Mouse (Mus musculus): ENCODE data around the gene Ccr10.

Gene Ccr10

DNA sequence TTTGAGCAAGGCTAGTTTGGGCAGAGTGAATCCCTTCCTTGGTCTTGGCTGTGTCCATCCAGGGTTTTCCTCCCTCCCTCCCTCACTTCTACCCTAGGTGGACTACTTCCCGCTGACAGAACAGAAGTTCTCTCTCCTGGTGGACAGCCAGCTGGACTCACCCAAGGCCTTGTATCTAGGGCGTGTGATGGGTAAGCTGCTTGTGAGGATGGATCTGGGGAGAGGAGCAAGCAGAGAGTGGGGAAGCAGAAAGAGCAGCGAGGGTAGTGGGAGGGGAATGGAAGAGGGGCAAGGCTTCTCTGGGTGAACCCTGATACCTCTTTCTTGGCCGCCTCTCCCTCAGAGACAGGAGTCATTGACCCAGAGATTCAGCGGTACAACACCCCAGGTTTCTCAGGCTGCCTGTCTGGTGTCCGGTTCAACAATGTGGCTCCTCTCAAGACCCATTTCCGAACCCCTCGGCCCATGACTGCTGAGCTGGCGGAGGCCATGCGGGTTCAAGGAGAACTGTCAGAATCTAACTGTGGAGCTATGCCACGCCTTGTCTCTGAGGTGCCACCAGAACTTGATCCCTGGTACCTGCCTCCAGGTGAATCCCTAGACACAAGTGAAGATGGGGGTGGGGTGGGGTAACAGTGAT is 13.0 kb upstream of the Ccr10 start:
- DNase-seq (ENCODE audit: low read depth, low spot score), result no peak

DNA sequence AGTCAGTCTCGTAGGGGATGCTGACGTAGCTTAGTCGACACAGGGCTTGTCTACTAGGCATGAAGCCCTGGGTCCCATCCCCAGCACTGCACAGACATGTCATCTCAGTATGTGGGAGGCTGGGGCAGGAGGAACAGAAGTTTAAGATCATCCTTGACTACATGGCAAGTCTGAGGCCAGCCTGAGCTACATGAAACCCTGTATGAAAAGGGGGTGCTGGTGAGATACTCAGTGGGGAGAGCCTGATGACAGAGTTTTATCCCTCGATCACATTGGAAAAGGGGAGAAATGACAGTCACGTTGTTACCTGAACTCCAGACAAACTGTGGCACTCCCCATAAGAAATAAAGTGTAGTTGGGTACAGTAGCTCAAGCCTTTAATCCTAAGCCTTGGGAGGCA is 12.3 kb upstream of the Ccr10 start:
- no peak for DNase-seq (ENCODE audit: low read depth, low spot score)

DNA sequence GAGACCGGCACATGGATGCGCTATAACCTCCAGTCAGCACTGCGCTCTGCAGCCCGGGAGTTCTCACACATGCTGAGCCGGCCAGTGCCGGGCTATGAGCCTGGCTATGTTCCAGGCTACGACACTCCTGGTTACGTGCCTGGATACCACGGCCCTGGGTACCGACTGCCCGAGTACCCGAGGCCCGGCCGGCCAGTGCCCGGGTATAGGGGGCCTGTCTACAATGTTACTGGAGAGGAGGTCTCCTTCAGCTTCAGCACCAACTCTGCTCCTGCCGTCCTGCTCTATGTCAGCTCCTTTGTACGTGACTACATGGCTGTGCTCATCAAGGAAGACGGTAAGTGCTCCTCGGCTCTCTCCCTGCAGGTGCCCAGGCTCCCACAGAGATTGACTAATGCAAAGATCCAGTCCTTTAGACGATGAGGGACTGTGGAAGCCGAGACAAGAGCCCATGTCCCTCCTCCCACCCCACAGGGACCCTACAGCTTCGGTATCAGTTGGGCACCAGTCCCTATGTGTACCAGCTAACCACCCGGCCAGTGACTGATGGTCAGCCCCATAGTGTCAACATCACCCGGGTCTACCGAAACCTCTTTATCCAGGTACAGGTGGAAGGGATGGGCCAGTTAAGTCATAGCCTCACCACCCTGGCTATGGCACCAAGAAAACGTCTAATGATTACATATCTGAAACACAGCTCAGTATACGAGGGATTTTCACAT is 11.4 kb upstream of the Ccr10 start:
- no peak for DNase-seq (ENCODE audit: low read depth, low spot score)

DNA sequence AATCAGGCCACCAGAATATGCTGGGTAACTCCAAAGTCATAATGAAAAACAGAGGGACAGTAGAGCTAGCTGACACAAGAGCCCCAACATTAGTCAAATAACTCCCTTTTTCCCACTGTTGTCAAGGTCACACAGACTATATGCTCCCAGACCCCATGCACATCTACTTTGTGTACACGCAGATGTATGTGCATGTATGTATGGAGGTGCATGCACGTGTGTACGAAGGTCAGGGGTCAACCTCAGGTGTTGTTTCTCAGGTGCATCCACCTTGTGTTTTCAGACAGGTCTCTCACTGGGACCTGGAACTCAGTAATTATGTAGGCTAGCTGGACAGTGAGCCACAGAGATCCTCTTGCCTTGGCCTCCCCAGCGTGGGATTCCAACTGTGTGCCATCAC is 10.2 kb upstream of the Ccr10 start:
- DNase-seq (ENCODE audit: low read depth, low spot score), result no peak

DNA sequence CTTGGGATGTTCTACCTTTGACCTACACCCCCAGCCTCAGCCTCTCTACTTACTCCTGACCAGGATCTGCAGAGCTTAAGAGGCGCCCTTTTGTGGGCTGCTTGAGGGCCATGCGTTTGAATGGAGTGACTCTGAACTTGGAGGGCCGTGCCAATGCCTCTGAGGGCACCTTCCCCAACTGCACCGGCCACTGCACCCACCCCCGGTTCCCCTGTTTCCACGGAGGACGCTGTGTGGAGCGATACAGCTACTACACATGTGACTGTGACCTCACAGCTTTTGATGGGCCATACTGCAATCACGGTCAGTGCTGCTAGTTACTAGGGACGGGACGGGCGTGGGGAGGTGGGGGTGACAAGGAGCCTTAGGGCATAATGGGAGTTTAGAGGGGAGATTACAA is 9.7 kb upstream of the Ccr10 start:
- no peak for DNase-seq (ENCODE audit: low read depth, low spot score)

DNA sequence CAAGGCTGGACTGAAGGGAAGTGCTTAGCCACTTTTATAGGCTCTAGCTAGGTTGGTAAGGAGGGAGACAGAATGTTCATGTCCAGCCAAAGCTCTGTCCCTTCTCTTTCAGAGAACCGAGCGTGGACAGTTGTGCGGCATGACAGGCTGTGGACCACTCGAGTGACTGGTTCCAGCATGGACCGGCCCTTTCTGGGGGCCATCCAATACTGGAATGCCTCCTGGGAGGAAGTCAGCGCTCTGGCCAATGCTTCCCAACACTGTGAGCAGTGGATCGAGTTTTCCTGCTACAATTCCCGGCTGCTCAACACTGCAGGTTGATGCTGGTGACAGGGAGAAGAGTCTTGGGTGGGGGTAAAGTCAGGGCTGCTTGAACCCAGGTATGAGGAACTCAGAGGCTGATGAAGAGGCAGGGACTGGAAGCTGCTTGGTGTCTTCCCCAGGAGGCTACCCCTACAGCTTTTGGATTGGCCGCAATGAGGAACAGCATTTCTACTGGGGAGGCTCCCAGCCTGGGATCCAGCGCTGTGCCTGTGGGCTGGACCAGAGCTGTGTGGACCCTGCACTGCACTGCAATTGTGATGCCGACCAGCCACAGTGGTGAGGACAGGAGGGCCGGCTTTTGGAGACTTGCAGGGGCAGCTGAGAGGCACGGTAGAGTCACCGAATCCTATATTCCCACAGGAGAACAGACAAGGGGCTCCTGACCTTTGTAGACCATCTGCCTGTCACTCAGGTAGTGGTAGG is 7.7 kb upstream of the Ccr10 start:
- no peak for DNase-seq (ENCODE audit: low read depth, low spot score)

DNA sequence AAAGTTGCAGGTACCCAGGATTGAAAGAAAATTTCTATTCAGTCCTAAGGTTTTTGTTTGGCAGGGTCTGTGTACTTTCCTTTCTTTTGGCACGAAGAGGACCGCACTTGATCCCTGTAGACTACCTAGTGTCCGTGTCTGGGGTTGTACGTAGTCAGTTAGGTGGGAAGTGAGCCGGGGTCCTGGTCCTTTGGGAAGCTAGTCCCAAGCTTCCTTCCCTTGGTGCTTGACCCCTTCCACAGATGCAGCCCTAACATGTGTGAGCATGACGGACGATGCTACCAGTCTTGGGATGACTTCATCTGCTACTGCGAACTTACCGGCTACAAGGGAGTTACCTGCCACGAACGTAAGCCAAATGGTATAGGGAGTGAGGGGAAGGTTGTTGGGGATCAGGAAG is 6.7 kb upstream of the Ccr10 start:
- no peak for DNase-seq (ENCODE audit: low read depth, low spot score)

DNA sequence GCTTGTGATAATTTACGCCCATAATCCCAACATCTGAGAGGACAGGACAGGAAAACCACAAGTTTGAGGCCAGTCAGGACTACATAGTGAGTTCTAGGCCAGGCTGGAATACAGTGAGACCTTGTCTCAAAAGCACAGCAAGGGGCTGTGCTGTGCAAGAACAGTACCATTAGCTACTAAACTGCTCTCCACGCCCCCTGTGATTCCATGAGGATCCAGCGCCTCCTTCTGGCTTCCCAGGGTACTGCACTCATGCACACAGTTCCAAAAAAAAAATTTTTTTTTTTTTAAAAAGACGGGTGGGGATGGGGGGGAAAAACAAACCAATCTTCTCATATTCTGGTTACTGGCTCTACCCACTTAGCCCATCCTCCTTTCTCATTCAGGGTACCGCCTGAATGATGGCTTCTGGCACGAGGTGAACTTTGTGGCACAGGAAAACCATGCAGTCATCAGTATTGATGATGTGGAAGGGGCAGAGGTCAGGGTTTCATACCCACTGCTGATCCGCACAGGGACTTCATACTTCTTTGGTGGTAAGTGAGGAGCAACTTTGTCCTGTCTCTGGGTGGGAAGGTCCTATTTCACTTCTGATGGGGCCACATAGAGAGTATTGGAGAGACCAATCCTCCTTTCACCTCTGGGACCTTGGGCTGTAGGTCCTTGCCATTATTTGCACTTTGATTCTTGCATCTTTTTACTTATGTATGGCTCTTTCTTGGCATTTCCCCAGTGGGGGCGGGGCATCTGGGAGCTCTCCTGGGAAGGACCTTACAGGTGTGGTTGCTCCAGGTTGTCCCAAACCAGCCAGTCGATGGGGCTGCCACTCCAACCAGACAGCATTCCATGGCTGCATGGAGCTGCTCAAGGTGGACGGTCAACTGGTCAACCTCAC is 5.8 kb upstream of the Ccr10 start:
- DNase-seq (ENCODE audit: low read depth, low spot score), result no peak

DNA sequence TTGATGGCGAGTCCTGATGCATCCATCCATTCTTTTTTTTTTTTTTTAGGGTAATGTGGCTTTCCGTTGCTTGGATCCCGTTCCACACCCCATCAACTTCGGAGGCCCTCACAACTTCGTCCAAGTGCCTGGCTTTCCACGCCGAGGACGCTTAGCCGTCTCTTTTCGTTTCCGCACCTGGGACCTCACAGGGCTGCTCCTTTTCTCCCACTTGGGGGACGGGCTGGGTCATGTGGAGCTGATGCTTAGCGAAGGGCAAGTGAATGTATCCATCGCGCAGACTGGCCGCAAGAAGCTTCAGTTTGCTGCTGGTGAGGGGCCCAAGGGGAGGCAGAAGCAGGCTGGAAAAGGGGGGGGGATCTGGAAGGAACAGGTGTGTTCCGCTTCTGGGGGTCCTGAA is 5.0 kb upstream of the Ccr10 start:
- DNase-seq (ENCODE audit: low read depth, low spot score), result no peak

DNA sequence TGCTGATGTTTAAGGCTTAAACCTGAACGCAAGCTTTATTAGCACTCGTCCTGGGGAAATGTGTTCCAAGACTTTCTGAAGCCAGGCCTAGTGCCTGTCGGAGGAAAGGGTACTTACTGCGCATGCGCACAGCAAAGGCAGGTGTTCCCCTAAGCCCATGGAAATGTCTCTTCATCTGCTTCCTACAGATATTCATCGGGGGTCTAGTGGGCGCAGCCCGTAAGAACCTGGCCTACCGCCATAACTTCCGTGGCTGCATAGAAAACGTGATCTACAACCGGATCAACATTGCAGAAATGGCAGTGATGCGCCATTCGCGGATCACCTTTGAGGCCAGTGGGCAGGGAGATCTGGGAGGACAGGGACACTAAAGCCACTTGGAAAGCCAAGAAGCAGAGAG is 4.1 kb upstream of the Ccr10 start:
- DNase-seq (ENCODE audit: low read depth, low spot score), result no peak

DNA sequence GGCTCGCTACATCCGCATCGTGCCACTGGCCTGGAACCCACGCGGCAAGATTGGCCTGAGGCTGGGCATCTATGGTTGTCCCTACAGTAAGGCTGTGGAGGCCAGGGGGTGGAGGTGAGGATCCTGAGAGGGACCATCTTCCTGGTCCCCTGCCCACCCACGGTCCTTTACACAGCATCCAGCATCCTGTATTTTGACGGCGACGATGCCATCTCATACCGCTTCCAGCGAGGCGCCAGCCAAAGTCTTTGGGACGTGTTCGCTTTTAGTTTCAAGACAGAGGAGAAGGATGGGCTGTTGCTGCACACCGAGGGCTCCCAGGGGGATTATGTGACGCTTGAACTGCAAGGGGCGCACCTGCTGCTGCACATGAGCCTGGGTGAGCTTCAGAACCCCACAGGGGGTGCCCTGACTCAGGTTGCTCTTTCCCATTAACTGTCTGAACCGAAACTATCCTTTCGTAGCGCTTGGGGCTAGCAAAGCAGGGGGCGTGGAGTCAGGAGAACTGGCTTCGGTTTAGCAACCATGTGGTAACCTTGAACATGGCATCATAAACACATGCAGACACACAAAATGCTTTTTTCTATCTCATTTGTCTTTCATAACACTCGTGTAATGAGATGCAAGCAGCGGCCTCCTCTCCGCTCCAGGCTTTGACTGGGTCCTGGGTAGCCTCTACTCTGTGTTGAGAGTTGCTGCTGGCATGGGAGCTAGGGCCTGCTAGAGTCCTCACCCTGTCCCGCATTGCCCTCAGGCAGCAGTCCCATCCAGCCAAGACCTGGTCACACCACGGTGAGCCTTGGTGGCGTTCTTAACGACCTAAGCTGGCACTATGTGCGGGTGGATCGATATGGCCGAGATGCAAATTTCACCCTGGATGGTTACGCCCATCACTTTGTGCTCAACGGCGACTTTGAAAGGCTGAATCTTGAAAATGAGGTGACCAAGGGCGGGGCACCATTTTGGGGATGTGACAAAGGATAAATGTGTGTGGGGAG is 3.1 kb upstream of the Ccr10 start:
- DNase-seq (ENCODE audit: low read depth, low spot score), result no peak

DNA sequence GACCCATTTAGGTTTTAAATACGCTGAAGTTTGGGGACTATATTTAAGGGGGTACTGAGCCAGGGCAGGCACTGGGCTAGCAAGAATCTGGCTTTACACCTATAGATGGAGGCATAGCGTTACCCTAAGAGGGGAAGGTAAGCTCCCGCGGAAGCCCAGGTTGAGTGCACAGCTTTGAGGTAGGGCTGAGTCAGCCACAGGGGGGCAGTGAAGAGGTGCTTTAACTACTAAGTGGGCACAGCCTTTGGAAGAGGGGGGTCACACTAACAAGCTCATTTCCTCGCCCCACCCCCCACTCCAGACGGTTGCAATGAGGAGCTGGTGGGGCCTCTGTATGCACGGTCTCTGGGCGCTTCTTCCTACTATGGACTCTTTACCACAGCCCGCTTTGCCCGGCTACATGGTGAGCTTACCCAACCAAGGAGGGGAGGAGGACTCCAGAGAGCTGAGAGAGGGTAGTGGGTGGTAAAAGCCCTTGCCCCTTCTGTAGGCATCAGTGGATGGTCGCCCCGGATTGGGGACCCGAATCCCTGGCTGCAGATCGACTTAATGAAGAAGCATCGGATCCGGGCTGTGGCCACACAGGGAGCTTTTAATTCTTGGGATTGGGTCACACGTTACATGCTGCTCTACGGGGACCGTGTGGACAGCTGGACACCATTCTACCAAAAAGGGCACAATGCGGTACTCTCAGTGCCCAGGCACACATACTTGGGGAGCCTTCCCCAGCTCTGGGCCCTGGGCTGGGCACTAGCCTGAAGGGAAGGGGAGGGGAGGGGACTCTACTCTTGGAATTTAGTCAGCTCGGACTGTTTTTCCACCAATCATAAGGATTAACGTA is 1.9 kb upstream of the Ccr10 start:
- no peak for DNase-seq (ENCODE audit: low read depth, low spot score)

DNA sequence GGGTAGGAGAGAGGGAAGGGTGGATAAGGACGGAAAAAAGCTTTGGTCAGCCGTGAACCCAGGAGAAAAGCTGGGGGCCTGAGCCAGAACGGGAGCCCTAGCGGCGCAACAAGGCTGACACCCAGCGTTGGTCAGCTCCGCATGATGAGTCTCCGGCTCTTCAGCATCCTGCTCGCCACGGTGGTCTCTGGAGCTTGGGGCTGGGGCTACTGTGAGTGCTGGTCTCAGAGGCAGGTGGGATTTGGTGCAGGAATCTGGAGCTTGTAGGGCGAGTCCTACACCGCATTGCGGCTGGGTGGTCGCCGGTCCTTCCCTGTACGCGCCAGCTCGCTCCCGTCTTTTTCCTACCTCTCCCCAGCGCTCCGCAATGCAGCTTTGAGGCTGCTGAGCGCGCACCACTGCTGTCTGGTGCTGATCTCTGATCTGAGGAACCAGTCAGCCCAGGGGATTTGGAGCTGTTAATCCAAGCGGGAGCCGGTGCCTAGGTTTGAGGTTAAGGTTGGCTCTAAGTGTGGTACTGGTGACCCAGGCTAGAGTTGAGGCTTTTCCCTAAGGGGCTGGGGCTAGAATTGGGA is 961 bp upstream of the Ccr10 start:
- DNase-seq (ENCODE audit: low read depth, low spot score), result no peak

DNA sequence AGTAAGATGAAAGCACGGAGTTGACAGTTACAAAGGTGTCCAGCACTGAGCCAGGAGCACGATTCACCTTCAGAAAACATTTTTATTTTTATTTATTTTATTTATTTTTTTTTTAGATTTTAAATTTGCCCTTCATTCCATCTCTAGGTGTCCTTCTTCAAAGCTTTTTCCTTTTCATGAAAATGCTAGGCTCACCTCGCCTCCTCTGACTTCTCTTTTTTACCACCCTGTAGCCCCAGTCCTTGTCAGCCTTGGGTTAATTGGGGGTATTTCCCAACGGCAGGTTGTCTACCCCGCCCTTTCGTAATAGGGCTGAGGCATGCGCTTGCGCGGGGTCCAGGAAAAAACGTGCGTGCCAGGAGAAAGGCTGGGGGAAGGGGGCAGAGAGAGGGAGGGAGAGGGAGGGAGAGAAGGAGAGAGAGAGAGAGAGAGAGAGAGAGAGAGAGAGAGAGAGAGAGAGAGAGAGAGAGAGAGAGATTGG is 433 bp upstream of the Ccr10 start:
- DNase-seq (ENCODE audit: low read depth, low spot score), result no peak

DNA sequence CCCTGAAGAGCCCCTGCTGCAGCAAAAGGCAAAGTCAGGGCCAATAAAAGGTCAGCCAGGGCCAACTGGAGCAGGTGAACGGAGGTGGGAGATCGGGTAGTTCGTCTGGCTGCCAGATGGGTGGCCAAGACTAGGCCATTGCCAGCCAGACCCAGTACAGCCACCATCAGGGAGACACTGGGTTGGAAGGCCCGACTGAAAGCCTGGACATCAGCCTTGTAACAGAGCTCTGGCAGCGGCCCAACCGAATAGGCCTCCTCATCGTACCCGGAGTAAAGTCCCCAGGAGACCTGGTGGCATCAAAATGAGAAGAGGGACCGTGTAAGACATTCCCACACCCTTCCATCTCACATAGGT is 876 bp downstream of the Ccr10 start:
- DNase-seq (ENCODE audit: low read depth, low spot score), result no peak

DNA sequence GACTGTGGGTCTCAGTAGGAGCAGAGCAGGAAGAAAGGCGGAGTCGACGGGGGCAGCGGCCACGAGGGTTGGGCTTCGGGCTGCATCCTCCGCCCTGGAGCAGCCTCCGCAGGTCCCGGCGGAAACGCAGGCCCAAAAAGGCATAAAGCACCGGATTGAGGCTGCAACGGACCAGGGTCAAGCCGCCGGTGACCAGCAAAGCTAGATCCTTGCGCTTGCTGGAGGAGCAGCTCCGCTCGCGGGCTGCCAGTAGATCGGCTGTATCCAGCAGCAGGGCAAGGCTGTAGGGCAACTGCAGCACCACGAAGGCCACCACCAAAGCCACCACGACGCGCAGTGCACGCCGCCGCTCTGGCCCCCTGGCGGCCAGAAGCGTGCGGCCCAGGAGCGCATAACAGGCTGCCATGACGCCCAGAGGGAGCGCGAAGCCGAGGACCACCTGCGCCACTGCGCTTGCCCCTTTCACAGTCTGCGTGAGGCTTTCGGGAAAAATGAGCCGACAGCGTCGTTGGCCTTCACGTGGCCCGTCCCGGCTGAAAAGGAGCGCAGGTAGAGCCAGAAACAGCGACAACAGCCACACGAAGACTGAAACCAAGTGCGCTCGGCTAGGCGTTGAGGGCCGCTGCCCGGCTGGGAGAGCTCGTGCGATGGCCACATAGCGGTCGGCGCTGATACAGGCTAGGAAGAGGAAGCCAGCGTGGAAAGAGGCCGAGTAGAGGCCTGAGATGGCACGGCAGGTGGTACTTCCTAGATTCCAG is 1.4 kb downstream of the Ccr10 start:
- DNase-seq (ENCODE audit: low read depth, low spot score), result peak; percentile 79

DNA sequence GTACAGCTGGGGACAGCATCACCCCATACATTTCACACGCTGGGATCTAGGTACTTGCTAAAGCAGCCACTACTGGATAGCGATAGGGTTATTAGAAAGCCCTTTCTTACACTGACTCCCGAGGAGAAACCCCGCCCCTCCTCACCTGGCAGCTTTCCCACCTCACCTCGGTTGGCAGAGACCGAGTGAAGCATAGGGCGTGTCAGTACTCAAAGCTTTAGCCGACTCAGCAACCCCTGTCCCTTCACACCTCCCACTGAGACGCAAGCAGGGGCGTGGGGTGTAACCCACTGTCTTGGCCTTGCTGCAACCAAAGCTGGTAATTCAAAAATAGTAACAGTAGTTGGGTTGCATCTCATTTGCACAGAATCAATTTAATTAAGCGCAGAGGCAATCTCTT is 2.1 kb downstream of the Ccr10 start:
- no peak for DNase-seq (ENCODE audit: low read depth, low spot score)

DNA sequence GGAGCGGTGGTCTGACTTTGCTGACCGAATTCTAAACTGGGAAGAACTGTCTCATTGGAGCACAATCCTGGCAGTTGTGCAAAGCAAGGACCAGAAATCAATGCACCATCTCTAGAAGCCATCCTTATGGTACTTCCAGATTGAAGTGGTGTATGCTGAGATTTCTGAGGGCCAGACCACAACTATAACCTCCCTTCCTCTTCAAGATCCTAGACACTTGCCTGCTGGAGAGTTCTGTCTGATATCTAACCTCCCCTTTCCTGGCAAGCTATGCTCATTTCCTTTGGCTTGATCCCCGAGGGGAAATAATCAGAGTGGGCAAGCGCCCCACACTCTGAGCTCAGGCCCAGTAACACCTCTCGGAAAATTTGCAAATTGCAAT is 2.8 kb downstream of the Ccr10 start:
- no peak for DNase-seq (ENCODE audit: low read depth, low spot score)

All from retina, postnatal 7 days (tissue).